Mouse (Mus musculus) cerebellum, postnatal 4 days (tissue): ENCODE data around the gene Ptpn20.

ENCODE experiments used
- DNase-seq, 2 experiments: peaks; one replicate each; pipeline ENCODE4 v3.0.0; 2022; ENCODE audit warnings: low spot score in 2 of 2, mixed read lengths in 1 of 2

Ptpn20 gene

GRCm38 (mm10) chr14:33588951-33589350 is at the start of gene Ptpn20:
Gene Ptpn20, plus strand, starts transcription at chr14:33589207.
- no peak for DNase-seq

DNA sequence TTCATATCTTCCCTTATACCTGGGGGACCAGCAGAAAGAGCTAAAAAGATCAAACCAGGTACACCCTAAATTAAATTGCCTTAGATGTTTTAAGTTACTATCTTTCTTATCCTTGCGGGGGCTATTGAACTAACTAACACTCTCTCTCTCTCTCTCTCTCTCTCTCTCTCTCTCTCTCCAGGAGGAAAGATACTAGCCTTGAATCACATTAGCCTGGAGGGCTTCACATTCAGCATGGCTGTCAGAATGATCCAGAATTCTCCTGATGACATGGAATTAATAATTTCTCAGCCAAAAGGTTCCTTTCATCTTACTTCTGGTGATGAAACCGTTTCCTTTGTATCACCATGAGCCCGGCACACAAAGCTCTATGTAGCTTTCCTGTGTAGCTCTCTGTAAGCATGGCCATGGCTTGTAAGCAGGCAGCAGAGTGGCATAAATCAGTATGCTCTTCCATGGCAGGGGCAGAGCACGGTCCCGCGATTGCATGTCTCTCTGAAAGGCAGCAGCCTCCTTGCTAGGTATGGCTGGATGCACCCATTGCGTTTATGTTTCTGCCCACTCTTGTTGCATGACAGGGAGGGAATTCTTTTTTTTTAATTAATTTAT is 49.3 kb upstream of the Ptpn20 start:
- DNase-seq: no peak

DNA sequence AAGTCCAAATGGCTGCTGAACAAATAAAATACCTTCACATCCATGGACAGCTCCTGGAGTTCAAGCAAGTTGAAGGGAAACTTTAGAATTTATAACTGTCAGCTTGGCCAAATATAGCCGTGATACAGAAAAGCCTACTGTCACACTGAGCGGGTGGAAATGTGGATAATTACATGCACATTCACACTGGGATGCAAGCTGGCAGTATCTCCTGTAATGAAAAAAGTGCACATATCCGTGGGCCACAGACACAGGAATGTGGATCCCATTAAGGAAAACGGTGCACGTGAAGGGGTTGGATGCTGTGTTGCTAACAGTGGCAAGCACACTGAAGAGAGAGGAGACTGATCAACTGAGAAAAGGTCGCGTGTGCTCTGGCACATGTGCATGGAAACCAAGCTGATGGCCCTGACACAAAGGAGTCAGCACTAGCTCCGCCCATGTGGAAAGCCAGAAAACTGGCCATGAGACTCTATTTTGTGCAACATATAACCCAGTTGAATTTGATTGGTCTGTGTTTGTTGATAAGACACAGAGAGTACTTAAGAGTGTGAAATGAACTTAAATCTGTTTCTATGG is 43.4 kb upstream of the Ptpn20 start:
- DNase-seq: no peak

DNA sequence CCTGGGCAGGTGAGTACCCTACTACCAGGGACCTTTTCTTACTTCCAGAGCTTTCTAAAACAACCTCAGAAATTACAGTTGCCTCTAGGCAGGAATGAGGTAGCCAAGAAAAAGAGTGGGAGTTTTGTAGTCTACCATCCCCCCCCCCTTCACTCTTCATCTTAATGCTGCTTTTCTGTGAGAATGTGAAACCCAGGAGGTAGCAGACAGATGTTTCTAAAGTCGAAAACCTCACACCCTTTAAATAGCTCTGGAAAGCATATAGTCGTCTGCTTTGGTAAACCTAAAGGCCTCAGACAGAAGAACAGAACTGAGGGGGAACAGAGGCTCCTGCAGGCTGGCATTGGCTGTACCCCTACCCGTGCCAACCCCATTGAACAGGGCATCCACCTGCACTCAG is 40.4 kb upstream of the Ptpn20 start:
- no peak for DNase-seq

DNA sequence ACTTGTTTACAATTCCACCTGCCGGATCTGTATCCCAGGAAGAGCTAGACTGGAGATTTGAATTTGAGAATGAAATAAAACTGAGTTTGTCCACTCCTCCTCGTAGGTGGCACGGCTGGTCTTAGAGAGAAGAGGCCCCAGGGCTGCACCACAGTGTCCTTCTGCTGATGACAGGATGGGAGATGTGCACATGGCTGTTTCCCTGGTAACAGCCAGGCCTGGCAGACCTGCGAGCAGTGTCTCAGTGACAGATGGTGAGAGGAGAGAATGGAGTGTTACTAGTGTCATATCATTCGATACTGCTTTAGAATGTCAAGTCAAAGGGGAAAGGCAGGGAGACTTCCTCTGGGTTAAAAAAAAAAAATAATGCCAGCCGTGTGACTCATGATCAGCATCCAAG is 39.2 kb upstream of the Ptpn20 start:
- peak in 1 of 2 experiments; percentile 44 for DNase-seq

- DNase-seq: no peak
Observed at GRCm38 (mm10) chr14:33570737-33571136, 18.3 kb upstream of the Ptpn20 start.

DNA sequence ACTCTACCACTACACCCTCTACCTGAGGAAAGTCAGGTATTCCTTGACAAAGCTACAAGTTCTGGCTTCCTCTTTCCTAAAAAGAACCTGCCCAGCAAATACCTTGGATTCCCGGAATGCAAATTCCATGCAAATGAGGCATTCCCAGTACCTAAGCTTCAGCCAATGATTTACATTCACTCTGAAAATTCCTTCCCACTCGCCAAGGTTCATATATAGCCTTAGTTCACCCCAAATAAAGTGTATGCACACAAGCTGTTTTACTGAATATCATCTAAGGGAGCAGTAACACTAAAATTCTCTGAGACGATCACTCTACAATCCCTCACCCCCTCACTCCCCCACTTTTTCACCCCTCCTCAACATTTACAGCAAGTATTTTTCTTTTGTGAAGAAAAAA is 15.4 kb upstream of the Ptpn20 start:
- no peak for DNase-seq

GRCm38 (mm10) chr14:33579771-33580484 is 9.1 kb upstream of the Ptpn20 start:
- DNase-seq: no peak

- peak in 1 of 2 experiments; percentile 11 for DNase-seq
Observed at GRCm38 (mm10) chr14:33598376-33599130, 9.5 kb downstream of the Ptpn20 start.

DNA sequence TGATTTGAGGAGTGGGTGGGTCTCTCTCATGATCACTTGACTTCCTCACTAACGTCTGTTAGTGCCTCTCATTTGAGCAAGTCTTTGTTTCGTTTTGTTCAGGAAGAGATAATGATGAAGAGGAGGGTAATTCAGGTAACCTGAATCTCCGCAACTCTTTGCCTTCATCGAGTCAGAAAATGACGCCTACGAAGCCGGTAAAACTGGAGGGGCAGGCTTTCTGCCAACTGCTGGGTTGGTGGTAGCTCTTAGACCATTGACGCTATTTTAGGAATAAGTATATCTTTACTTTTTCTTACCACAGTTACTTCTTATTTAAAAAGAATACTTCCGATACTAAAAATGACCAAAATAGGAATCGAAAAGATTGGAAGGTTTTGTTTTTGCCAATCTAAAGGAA is 18.4 kb downstream of the Ptpn20 start:
- DNase-seq: no peak

DNA sequence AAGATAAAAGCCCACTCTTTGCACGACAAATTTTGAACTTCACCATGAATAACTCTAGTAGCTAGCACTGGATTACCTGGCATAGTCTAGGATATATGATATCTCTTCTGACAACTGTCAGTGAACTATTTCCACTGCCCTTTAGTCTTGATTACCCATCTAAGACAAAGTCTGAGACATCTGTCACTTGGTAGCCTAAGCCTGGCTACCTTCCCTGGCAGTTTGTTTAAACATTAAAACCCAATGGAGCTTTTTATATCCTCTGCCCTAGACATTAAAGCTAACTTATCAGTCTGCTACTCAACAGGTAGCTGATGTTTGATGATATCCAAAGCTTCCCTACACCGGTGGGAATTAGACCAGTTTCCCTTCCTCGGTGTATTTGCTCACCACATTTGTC is 36.0 kb downstream of the Ptpn20 start:
- no peak for DNase-seq

DNA sequence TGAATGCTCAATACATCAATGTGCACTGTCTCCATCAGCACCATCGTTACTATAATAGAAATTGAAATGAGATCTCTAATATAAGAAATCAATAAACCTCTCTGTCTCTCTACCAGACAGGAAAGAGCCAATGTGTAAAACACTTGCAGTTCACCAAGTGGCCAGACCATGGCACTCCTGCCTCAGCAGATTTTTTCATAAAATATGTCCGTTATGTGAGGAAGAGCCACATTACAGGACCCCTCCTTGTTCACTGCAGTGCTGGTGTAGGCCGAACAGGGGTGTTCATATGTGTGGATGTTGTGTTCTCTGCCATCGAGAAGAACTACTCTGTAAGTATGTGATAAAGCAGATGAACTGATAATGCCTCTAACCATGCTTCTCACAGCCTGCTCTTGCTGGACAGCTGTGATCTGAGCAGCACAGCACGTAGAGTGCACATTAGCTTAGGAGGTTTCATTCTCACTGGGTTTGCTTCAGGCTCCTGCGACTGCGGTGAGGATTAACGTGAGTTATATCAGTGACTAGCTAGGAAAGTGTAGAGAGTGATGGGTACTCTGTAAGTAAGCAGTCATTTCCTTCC is 43.9 kb downstream of the Ptpn20 start:
- DNase-seq: peak in 1 of 2 experiments; percentile 49

GRCm38 (mm10) chr14:33634354-33634753 is 45.3 kb downstream of the Ptpn20 start:
- no peak for DNase-seq

GRCm38 (mm10) chr14:33634774-33635173 is 45.8 kb downstream of the Ptpn20 start:
- no peak for DNase-seq

- DNase-seq: no peak
Observed at GRCm38 (mm10) chr14:33639357-33639756, 50.4 kb downstream of the Ptpn20 start.

DNA sequence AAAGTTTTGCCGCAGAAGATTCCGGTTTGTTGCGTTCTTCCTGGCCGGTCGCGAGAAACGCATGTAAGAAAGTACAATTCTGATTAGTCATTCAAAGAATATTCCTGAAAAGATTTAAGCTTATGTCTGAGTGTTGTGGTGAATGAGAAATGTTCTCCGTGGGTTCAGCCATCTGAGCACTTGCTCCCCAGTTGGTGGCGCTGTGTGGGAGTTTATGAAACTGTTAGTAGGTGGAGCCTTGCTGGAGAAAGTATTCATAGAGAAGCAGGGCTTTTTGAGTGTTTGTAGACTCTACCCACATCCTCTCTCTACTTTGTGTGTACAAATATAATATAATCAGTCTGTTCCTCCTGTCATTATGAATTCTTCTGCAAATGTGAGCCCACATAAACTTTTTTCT is 61.7 kb downstream of the Ptpn20 start:
- DNase-seq: no peak

GRCm38 (mm10) chr14:33657471-33657901 is 68.5 kb downstream of the Ptpn20 start:
- DNase-seq: no peak

- no peak for DNase-seq
Observed at GRCm38 (mm10) chr14:33658331-33658730, 69.3 kb downstream of the Ptpn20 start.

DNA sequence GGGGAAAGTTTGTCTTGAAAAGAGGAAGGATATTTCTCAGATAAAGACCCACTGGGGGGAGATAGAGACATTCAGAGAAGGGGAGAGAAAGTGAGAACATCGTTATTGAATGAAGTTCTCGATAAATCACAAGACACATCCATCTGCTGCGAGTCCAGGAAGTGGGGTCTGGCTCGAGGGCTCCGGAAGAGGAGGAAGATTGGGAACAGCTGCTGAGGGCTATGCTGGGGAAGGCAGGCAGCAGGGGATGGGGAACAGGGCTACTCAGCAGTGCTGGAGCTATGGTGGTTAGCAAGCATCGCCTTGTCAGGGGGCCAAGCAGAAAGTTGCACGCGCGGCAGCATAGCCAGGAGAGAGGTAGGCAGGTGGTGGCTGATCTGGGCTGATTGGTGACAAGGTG is 73.1 kb downstream of the Ptpn20 start:
- no peak for DNase-seq

DNA sequence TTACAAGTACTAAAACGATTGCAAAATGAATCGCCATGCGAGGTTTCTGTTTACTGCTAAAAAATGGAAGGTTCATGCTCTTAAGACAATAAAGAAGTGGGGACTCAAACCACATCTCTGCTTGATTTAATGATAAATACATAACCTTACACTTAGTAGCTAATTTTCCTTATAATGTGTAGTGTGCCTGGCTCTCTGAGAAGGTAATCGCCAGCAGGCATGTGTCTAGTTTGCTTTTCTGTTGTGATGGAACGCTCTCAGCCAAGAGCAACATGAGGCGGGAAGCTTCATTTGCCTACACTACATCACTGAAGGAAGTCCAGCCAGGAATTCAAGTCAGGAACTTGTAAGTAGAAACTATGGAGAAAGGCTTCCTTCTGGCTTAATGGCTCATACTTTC is 77.3 kb downstream of the Ptpn20 start:
- no peak for DNase-seq

GRCm38 (mm10) chr14:33669891-33670290 is 80.9 kb downstream of the Ptpn20 start:
- DNase-seq: no peak
